ENCODE assay signal across 11 mouse cellular contexts in the genomic region with DNA sequence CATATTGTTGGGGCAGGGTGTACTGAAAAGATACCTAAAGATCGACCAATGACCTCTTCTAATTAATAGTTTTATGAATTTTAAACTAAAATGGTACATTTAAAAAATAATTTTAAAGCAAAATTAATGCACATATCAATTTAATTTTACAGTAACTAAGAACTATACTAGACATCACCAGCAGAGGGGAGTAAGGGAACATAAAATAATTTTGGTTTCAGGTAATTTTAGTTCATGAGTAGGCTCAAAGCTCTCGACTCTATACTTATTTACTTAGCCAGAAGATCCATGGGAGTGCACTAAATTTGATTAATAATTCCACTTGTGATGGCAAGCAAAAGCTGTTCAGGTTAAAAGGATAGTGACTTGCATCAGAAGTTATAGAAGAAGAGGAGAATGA. TPM values are rescaled to one million over a fixed set of nuclear protein-coding genes. Genes with fewer than 3 reads are reported as not detected.
DNase-seq lines count a peak whose midpoint lies in the region; ATAC-seq lines count a peak whose summit lies in the region.
"Had no signal": no experiment of that assay in that cellular context is flagged by ENCODE, and none has a peak within 500 bp of the region (broad histone marks: within the 10 kb centered on the region; RNA-seq: fewer than 3 reads in every experiment).

No protein-coding gene starts in this region.

- H3K36me3 ChIP-seq in hindbrain, embryonic 14.5 days (replicated peaks; ENCODE audit: control insufficient read depth, insufficient read depth) = no peaks in the 10 kb centered on the region
- no peaks in the 10 kb centered on the region for H3K36me3 ChIP-seq in hindbrain, embryonic 12.5 days
- H3K36me3 ChIP-seq in midbrain, embryonic 14.5 days (ENCODE audit: control insufficient read depth, insufficient read depth, low read length) = no peaks in the 10 kb centered on the region
- no peaks in the 10 kb centered on the region for H3K36me3 ChIP-seq in midbrain, embryonic 16.5 days (ENCODE audit: control insufficient read depth, insufficient read depth, low read length)
- no peaks in the 10 kb centered on the region for H3K36me3 ChIP-seq in splenic B cell, adult 2 months (ENCODE audit: control insufficient read depth, insufficient read depth, low read length, poor library complexity, severe bottlenecking)
- H3K36me3 ChIP-seq: midbrain, embryonic 15.5 days had no signal

- WGBS in hindbrain, embryonic 14.5 days = 48% methylated on average over 2 of the region's 2 CpGs
- WGBS in hindbrain, embryonic 12.5 days = 52% methylated on average over 2 of the region's 2 CpGs
- 47% methylated on average over 2 of the region's 2 CpGs for WGBS in midbrain, embryonic 14.5 days
- WGBS in midbrain, embryonic 16.5 days = 49% methylated on average over 2 of the region's 2 CpGs

- H3K4me2 ChIP-seq in hindbrain, embryonic 14.5 days (replicated peaks) = no peak overlapping the region
- H3K4me2 ChIP-seq in hindbrain, embryonic 12.5 days (replicated peaks) = no peak overlapping the region
- no peak overlapping the region for H3K4me2 ChIP-seq in midbrain, embryonic 14.5 days (ENCODE audit: low read length)
- H3K4me2 ChIP-seq in midbrain, embryonic 16.5 days (ENCODE audit: low read length) = no peak overlapping the region
- H3K4me2 ChIP-seq: liver, embryonic 11.5 days; midbrain, embryonic 15.5 days had no signal

- no peak overlapping the region for H3K9ac ChIP-seq in hindbrain, embryonic 14.5 days
- H3K9ac ChIP-seq in hindbrain, embryonic 12.5 days = no peak overlapping the region
- H3K9ac ChIP-seq in midbrain, embryonic 14.5 days (replicated peaks; ENCODE audit: low read length) = no peak overlapping the region
- H3K9ac ChIP-seq in midbrain, embryonic 16.5 days (ENCODE audit: low read depth, low read length) = no peak overlapping the region
- H3K9ac ChIP-seq: midbrain, embryonic 15.5 days had no signal

- no peak overlapping the region for H3K4me3 ChIP-seq in hindbrain, embryonic 14.5 days (replicated peaks; ENCODE audit: low read length)
- no peak overlapping the region for H3K4me3 ChIP-seq in hindbrain, embryonic 12.5 days
- H3K4me3 ChIP-seq in midbrain, embryonic 14.5 days (replicated peaks; ENCODE audit: low read depth, low read length) = no peak overlapping the region
- no peak overlapping the region for H3K4me3 ChIP-seq in midbrain, embryonic 16.5 days (ENCODE audit: low read depth, low read length)
- H3K4me3 ChIP-seq: erythroblast, embryonic 14.5 days; midbrain, embryonic 15.5 days had no signal

- no peaks in the 10 kb centered on the region for H3K9me3 ChIP-seq in hindbrain, embryonic 14.5 days (ENCODE audit: control insufficient read depth, low read length)
- no peaks in the 10 kb centered on the region for H3K9me3 ChIP-seq in hindbrain, embryonic 12.5 days (replicated peaks)
- no peaks in the 10 kb centered on the region for H3K9me3 ChIP-seq in midbrain, embryonic 14.5 days (ENCODE audit: control insufficient read depth, low read length)
- no peaks in the 10 kb centered on the region for H3K9me3 ChIP-seq in midbrain, embryonic 16.5 days (replicated peaks; ENCODE audit: control insufficient read depth, low read length, poor library complexity, severe bottlenecking)
- H3K9me3 ChIP-seq: midbrain, embryonic 15.5 days had no signal

- ATAC-seq in hindbrain, embryonic 14.5 days (ENCODE audit: low FRiP score) = no peak
- no peak for ATAC-seq in hindbrain, embryonic 12.5 days (ENCODE audit: low FRiP score)
- no peak for ATAC-seq in midbrain, embryonic 14.5 days (ENCODE audit: low FRiP score, low TSS enrichment)
- no peak for ATAC-seq in midbrain, embryonic 16.5 days
- ATAC-seq: midbrain, embryonic 15.5 days had no signal

- DNase-seq in hindbrain, embryonic 14.5 days (ENCODE audit: low spot score) = peak; percentile 77
- DNase-seq in midbrain, embryonic 14.5 days = peak; percentile 78
- peak; percentile 43 for DNase-seq in adipocyte (ENCODE audit: low spot score)
- DNase-seq in splenic B cell, adult 2 months (ENCODE audit: low read depth, low spot score) = peak; percentile 32
- DNase-seq in urinary bladder, postnatal 4 days (ENCODE audit: low spot score in 2 of 2) = no peak
- DNase-seq in spleen, adult 18-20 months = no peak

- no peaks in the 10 kb centered on the region for H3K4me1 ChIP-seq in hindbrain, embryonic 14.5 days (replicated peaks; ENCODE audit: control insufficient read depth, insufficient read depth, low read length)
- no peaks in the 10 kb centered on the region for H3K4me1 ChIP-seq in hindbrain, embryonic 12.5 days
- no peaks in the 10 kb centered on the region for H3K4me1 ChIP-seq in midbrain, embryonic 14.5 days (ENCODE audit: control insufficient read depth, insufficient read depth, low read length)
- no peaks in the 10 kb centered on the region for H3K4me1 ChIP-seq in midbrain, embryonic 16.5 days (ENCODE audit: control insufficient read depth, insufficient read depth, low read length)
- H3K4me1 ChIP-seq: midbrain, embryonic 15.5 days had no signal

- H3K27me3 ChIP-seq in hindbrain, embryonic 14.5 days (ENCODE audit: control insufficient read depth, insufficient read depth, low read length) = no peaks in the 10 kb centered on the region
- no peaks in the 10 kb centered on the region for H3K27me3 ChIP-seq in hindbrain, embryonic 12.5 days
- no peaks in the 10 kb centered on the region for H3K27me3 ChIP-seq in midbrain, embryonic 14.5 days (ENCODE audit: control insufficient read depth, insufficient read depth, low read length)
- H3K27me3 ChIP-seq in midbrain, embryonic 16.5 days (ENCODE audit: control insufficient read depth, insufficient read depth, low read depth, low read length) = no peaks in the 10 kb centered on the region
- no peaks in the 10 kb centered on the region for H3K27me3 ChIP-seq in splenic B cell, adult 2 months (ENCODE audit: control insufficient read depth, insufficient read depth, low read length, poor library complexity, severe bottlenecking)
- H3K27me3 ChIP-seq: midbrain, embryonic 15.5 days had no signal

- H3K27ac ChIP-seq in hindbrain, embryonic 14.5 days = no peak overlapping the region
- no peak overlapping the region for H3K27ac ChIP-seq in hindbrain, embryonic 12.5 days
- H3K27ac ChIP-seq in midbrain, embryonic 14.5 days (replicated peaks; ENCODE audit: low read depth, low read length) = no peak overlapping the region
- no peak overlapping the region for H3K27ac ChIP-seq in midbrain, embryonic 16.5 days (ENCODE audit: low read length)
- H3K27ac ChIP-seq: midbrain, embryonic 15.5 days had no signal

RNA-seq across cellular contexts. Expression of a gene that starts 17.7 kb away (rescaled TPM):
- polyA plus RNA-seq in hindbrain, embryonic 14.5 days (2014; fragmentation: Nextera tagmentation; extraction: Ambion mirVana) = 1.1 TPM in 2 replicates
- 40.0 and 42.7 TPM in 2 replicates for polyA plus RNA-seq in hindbrain, embryonic 12.5 days (2016; fragmentation: Nextera tagmentation; extraction: Ambion mirVana)
- 1.4 and 2.0 TPM in 2 replicates for polyA plus RNA-seq in midbrain, embryonic 14.5 days (2014; fragmentation: Nextera tagmentation; extraction: Ambion mirVana)
- polyA plus RNA-seq in midbrain, embryonic 16.5 days (2015; fragmentation: Nextera tagmentation; extraction: Ambion mirVana) = 4.0 and 6.4 TPM in 2 replicates

RNA-seq across cellular contexts. Expression of a gene that starts 37.2 kb away (rescaled TPM):
- 240 and 244 TPM in 2 replicates for polyA plus RNA-seq in hindbrain, embryonic 14.5 days (2014; fragmentation: Nextera tagmentation; extraction: Ambion mirVana)
- 74.5 and 80.9 TPM in 2 replicates for polyA plus RNA-seq in hindbrain, embryonic 12.5 days (2016; fragmentation: Nextera tagmentation; extraction: Ambion mirVana)
- polyA plus RNA-seq in midbrain, embryonic 14.5 days (2014; fragmentation: Nextera tagmentation; extraction: Ambion mirVana) = 251 and 296 TPM in 2 replicates
- polyA plus RNA-seq in midbrain, embryonic 16.5 days (2015; fragmentation: Nextera tagmentation; extraction: Ambion mirVana) = 255 and 297 TPM in 2 replicates

Comparison
In these comparisons a context has a peak if more than half of its experiments do, and no peak if none do; other contexts are left out.
1. DNase-seq: peak in hindbrain, embryonic 14.5 days (single experiment), midbrain, embryonic 14.5 days (single experiment), adipocyte (single experiment) and splenic B cell, adult 2 months (single experiment); none in urinary bladder, postnatal 4 days (0 of 2) and spleen, adult 18-20 months (0 of 2).